Mouse (Mus musculus): ENCODE results near the gene Gpr157.
"Not testable (repeated sequence)": the region's sequence is repeated elsewhere in the genome, so short reads cannot be mapped to it uniquely, and the experiment has no call there.

Gene Gpr157

DNA sequence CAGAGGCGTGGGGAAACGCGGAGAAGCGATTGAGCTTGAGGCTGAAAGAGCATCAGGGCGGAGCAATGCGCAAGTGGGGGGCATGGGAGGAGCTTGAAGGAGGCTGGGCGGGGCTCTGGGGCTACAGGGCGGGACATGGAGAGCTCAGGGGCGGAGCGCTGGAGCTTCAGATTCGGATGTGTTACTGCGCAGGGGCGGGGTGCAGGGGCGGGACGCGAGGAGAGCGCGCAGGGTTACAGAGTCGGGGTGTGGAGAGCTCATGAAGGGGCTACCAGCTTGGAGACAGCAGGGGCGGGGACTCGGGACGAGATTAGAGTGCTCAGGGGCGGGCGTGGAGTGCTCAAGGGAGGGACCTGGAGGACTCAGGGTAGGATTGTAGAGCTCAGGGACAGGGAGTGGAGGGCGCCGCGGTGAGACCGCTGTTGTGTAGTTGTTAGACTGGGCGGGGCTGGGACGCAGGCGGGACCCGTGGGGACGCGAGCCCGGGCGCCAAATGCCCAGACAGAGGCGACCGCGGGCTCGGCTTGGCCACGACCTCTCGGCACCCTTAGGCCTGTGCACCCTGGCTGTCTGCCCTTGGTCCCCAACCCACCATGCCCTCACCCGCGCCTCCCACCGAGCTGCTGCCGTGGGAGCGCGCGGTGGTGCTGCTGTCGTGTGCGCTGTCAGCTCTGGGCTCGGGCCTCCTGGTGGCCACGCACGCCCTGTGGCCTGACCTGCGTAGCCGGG lies at the start of gene Gpr157:
TSS of gene Gpr157 (plus strand) at position 205 of the 729 bp plus-strand sequence.
- DNase-seq, result peak; percentile 92 to 95

DNA sequence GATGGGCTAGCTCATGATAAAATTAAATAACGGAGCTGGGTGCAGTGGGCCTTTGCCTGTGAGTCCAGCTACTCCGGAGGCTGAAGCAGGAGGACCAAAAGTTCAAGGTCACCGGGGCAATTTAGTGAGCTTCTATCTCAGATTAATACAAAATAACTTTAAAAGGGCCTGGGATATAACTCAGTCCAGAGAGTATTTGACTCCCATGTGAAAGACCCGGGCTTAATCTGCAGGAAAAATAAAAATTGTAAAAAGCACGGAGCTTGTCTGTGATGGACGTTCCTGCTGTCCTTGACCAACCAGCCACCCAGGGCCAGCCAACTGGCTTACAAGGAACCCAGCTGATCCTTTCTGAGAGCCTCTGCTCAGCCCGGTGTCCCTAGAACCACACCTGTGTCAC lies 48.6 kb upstream of the Gpr157 start:
- no peak for DNase-seq

DNA sequence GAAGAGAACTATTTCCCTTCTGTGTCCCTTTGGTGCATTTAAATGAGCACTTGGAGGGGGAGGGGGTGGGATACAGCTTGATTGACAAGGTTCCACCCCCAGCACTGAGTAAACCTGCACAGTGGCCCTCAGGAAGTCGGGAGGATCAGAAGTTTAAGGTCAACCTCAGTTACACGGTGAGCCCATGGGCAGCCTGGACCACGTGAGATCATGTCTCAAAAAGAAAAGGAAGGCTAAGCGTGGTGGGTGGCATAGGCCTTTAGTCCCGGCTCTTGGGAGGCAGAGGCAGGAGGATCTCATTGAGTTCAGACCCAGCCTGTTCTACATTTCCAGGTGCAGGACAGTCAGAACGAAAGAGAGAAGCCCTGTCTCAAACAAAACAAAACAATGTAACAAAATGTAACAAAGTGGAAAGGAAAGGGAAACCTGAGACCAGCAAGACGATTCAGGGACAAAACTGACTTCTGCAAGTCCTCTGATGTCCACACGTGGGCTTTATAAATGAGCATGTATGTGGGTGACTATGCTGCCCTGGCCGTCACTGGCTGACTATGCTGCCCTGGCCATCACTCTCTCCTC lies 47.1 kb upstream of the Gpr157 start:
- no peak for DNase-seq

DNA sequence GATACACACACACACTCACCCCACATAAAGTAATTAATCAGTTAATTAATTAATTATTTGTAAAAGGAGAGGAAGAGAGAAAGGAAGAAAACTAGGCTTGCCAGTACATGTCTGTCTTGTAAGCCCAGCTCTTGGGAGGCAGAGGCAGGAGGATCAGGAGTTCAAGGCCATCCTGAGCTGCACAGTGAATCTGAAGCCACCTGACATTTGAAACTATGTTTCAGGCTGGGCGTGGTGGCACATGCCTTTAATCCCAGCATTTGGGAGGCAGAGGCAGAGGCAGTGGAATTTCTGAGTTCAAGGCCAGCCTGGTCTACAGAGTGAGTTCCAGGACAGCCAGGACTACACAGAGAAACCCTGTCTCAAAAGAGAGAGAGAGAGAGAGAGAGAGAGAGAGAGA lies 46.3 kb upstream of the Gpr157 start:
- not testable (repeated sequence) for DNase-seq

DNA sequence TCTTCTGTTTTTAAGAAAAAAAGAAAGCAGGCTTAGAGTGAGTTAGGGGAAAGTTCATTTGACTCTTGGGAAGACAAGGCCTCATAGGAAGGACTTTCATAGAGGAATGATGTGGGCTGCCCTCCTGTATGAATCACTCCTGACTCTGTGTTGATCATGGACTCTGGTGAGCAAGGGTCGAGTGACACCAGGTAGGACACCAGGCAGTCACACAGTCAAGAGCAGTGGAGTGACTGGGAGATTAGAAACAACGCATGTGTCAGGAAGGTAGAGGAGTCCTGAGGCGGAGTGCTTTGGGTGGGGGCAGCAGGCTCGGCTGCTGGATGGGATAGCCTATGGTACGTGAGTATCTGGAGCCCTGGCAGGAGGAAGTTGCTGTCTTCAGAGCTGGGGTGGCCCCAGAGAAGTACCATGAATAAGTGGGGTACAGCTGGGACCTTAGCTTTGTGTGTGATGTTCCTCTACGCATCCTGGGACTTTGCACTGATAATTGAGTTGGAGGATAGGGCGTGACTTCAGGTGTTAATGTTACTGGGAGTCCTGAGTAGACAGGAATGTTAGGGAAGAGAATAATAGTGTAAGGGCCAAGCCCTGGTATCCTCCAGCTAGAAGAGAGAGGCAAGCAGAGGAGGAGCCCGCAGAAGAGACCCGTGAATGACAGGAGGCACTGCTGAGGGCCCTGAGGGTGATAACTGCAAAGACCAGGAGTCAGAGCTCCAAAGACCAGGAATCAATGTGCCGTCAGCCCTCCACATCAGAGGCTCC lies 45.6 kb upstream of the Gpr157 start:
- DNase-seq, result no peak

DNA sequence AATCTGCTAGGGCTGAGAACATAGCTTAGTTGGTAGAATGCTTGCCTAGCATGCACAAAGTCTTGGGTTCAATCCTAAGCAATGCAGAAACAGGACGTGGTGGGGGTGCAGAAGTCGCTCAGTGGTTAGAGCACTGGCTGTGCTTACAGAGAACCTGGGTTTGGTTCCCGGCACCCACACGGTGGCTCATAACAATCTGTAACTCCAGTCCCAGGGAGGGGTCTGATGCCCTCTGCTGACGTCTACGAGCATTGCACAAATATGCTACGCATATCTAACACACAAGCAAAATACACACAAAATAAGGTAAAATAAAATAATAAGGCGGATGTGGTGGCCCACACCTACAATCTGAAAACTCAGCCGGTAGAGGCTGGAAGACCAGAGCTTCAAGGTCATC lies 43.6 kb upstream of the Gpr157 start:
- DNase-seq, result no peak

DNA sequence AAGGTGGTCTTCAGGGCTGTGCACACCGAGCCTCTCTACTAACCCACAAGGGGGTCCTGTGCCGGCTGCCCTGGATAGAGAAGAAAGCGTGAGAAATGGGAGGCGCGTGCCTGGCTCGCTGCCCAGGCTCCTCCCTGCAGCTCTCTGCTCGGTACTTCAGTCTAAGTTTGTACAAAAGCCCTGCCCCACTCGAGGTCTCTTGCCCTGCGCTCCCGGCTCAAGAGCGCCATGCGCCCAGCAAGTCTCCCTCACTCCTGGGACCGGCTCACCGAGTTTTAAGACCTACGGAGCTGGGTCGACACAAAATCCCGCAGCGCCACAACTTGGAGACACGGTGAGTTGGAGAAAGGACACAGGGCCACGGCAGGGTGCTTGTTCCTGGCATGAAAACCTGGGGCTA lies 39.1 kb upstream of the Gpr157 start:
- peak in 1 of 2 experiments; percentile 17 for DNase-seq

DNA sequence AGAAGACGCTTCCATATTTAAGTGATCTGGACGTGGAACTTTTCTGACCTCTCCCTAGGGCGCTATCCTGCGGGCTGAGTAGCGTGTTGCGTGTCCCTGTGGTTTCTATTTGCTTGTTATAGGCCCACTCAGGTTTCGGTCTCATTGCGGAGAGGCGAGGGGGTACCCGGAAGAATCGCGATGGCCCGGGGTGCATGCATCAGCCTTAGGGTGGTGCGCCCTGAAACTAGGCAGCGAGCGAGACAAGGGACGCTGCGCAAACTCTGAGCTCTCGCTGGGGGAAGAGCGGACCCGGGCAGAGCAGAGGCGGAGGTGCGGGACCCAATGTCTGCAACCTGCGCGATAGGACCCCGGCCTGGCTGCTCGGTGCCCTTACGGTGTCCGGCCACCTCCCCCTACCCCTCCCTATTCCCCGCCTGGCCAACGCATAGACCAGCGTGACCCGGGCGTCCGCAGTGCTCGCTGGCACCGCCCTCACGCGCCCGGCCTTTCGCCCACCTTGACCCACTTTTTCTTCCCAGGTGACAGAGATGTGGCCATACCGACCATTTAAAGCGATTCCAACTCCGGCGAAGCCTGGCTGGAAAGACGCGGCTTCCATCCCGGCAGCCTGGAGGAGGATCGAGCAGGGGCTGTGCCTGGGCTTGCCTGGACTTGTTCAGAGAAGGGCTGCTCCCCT lies 38.5 kb upstream of the Gpr157 start:
- DNase-seq, result no peak

DNA sequence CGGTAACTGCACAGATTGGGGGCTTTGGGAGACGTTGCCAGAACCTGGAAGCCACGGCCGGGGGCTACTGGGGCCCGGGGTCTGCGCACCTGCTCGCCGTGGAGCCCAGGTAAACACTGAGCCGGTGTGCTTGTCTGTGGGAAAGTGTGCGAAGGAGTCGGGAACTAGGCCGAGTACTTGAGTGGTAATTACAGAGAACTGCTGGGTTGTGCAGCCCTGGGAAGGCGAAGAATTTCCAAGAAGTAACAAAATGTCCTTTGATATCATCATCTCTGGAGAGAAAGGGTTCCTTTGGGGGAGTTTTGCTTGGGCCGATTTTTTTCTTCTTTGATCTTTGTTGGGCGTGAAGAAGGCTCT lies 38.0 kb upstream of the Gpr157 start:
- no peak for DNase-seq

DNA sequence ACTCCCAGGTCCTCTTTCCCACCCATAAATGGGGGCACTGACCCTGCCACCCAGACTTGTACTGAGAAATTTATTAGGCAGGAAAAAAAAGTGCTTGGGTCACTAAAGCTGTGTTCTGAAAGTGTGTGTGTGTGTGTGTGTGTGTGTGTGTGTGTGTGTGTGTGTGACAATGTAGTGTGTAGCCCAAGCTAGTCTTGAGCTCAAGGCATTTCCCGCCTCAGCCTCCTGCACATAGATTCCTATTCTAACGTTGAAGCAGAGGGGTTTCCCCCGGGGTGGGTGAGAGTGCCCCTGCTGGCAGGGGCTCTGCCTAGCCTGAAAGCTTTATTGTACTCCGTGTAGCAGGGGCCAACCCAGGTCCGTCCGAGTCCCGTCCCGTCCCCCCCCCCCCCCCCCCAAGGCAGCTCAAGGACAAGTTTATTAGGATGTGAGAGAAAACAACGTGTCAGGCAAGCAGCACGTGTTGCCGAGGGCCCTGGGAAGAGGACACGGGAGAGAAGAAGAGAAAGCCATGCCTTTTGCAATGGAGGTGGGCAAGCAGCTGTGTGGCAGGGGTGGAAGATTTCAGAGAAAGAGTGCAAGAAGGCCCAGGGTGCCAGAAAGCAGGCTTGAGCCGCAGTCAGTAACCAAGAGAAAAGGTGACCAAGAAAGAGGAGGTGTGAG lies 37.5 kb upstream of the Gpr157 start:
- no peak for DNase-seq

DNA sequence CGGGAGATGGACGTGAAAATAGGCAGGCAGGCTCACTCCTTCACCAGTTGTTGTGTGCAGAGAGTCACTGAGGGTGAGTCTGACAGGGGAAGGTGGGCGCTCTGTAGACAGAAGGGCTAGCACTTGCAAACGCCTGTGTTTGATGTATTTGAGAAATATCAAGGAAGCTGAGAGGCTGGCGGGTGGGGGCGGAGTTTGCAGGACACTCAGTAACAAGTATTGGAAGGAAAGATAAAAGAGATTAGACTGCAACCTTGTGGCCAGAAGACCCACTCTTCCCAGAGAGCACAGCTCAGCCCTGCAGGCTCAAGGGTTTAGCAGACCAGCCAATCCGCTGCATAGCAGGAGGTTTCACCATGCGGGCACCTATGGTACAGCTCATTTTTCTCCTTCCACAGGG lies 35.7 kb upstream of the Gpr157 start:
- DNase-seq, result no peak

DNA sequence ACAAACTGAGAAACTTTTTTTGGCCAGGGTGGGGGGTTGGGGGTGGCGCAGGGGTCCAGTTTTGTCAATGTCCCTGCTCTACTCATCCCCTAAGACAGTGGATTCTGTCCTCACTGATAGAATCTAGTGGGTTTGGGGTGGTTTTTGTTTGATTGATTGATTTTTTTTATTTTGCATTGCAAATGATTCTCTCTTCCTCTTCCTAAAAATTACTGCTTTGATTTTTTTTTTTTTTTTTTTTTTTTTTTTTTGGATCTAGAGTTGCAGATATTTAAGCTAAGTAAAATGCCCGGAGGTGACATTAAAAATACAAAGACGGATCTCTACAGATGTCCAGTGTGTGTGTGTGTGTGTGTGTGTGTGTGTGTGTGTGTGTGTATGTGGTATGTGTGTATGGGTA lies 34.8 kb upstream of the Gpr157 start:
- no peak for DNase-seq

DNA sequence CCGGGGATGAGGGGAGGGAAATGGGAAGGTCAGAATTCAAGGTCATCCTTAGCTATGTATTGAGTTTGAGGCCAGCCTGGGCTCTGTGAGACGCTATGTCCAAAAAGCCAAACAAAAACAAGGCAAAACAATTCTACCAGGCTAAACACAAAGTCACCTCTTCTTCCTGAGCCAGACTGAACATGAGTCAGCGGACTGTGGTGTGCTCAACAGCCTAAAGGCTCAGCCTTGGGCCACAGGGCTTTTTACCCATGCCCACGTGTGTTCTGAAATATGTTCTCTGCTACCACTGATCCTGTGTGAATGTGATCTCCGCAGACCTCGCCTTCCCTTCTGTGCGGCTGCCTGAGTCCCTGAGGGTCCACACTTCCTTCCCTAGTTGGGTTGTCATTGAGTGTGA lies 31.0 kb upstream of the Gpr157 start:
- DNase-seq, result no peak

DNA sequence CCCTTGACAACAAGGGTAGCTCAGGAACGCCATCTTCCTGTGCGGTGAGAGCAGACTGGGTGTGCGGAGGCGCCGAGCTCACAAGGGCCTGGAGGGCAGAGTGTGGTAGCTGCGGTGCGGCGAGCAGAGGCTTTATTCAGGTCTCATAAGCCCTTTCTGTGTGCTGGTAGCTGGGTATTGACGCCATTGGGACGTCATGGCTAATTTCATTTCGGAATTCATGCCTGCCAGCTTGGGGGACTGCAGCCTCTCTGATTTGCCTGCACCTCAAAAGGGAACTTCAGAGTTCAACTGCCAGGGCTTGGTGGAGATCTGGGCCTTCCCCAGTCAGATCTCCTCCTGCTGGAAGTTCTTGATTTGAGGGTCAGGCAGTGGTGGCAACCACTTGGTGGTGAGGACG lies 29.4 kb upstream of the Gpr157 start:
- no peak for DNase-seq

DNA sequence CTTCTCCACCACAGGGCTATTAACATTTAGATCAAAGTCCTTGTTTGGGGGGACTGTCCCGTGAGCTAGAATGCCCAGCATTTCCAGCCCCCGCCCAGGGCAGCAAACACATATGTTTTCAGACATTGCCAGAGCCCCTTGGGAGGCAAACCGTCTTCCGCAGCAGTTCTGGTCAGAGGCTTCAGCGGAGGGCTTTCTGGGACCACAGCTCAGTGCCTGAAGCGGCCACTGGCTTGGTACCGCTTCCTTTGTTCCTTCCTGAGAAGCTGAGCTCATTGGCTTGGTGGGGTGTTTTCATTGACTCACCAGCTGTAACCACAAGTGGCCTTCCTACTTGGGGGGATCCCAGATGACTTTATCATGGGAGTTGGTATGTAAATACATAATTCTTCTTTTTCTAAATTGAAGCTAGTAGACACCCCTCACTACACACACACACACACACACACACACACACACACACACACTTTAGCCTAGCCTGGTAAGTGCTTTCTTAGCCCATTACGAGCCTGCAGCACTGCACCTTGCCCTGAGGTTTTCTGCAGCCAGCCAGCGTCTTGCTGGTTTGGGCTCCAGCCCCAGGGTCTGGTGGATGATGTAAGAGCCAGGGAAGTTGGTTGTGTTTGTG lies 27.2 kb upstream of the Gpr157 start:
- peak in 1 of 2 experiments; percentile 21 for DNase-seq

DNA sequence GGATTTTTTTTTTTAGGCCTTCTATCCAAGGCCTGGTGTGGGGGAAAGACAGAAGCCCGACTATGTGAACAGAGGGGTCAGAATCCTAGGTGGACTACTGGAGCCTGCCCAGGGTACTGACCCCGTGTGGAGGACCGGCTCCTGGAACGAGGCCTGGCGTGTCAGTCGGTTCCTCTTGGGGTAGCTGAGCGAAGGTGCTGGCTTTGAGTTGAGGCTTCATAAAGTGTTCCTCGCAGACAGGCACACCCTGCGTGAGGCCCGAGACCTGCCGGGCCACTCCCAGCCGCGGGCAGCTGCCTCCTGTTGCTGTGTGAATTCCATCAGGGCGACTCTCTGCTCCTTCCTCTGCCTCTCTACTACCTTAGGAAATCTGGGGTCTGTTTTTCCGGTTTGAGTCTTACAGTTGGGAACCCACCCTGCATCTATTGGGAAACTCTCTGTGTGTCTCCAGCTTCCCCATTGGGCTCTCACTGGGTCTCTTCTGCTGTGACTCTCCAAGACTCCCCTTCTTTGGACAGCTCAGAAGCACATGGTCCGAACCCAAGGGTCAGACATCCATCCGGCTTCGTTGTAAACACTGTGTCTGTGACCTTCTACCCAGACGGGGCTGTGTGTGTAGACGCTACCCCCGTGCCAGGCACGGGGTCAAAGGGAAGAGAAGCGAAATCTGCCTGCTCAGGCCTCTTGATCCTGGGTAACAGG lies 26.5 kb upstream of the Gpr157 start:
- no peak for DNase-seq

DNA sequence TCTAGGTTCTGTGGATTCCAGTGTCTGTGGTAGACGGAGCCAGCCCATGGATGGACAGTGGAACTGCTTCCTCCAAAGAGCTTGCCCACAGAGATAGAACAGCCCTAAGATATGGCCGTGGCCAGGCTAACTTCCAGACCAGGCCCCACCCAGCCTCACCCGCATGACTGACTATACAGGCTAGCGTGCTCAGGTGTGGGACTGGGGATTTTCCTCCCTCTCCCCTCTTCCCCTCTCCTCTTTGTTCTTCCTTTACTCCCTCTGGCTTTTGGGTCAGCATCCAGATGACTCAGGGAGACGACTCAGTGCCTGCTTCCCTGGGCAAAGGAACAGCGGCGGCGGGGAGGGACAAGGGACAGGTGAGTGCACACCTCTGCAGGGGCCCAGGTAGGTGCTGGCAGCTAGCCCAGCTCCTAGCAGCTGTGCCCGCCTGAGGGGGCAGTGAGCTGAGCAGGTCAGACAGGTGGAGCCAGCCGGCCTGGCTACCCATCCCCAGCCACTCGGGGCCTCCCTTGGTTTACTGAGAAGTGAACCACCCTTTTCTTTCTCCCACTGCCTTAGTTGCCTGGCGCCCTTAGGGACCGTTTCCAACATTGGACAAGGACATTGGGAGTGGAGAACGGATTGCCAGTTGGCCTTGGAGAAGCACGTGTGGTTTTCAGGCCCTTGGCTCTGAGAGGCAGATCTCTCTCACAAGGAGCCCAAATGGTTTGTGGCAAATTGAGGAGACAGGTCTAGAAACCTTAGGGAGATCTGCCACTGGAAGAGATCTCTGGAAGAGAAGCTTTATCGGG lies 25.5 kb upstream of the Gpr157 start:
- DNase-seq, result no peak

DNA sequence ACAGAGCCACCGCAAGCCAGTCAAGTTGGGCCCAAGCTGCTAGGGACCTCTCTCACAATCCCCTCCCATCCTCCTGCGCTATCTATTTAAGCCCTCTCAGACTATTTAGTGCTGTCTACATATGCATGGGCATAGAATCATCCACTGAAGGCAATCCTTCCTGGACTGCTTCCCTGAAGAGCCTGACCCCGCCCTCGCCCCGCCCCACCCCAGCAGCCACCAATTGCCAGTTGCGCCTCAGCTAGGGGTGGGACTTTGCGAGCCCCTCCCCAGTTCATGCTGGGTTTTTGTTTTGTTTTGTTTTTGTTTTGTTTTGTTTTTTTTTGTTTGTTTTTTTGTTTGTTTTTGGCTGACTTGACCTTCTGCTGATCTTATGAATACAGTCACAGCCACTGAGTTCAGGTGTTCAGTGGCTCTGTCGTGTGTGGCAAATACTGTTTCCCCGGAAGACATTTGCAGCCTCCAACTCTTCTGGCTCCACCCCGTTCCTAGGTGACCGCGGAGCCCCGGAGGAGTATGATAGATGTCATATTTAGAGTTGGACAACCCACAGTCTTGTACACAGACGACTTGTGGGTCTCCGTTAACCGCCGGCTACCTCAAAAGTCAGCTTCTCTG lies 20.4 kb upstream of the Gpr157 start:
- DNase-seq, result no peak

DNA sequence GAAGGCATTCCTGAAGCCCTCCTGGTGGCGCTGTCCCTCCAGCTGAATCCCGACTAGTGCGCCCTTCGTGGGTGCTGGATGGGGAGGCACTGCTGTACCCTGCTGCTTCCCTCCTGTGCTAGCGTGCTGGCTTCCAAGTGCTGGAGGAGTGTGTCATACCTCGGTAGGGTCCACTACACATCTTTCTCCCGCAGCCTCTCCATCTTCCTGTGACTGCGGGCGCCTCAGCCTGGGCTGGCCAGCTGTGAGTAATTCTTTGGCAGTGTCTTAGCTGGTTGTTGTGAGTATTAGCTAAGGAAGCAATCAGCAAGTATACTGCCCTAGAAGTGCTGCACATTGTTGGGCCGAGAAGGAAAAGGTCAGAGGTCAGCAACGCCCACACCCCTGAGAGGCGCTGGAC lies 18.9 kb upstream of the Gpr157 start:
- no peak for DNase-seq

DNA sequence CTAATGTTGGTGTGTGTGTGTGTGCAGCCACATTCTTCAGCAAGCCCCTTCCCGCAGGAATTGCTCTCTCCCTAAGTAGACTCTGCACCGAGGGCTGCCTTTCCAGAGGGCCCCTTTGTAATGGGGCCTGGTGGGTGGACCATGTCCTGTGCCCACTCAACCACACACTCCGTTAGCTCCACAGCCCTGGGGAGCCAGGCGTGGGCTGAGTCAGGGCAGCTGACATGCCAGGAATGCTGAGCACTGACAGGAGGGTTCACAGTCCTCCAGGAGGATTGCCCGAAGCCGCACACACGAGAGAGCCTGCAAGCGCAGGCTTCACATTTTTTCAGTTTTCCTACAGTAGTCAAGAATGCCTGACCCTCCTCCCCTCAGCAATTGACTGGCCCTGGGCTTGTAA lies 17.0 kb upstream of the Gpr157 start:
- DNase-seq, result no peak

Measured in spleen, adult 18-20 months (tissue).